Mouse (Mus musculus) kidney, embryonic 14.5 days (tissue): ENCODE measurements around the gene Bcat1. TPM values are rescaled to one million over a fixed set of nuclear protein-coding genes. Genes with fewer than 3 reads are reported as not detected.

Source experiments
- ATAC-seq: fragments of 200-750 bp; cut with Nextera tagmentation; 2 replicates; pipeline ENCODE4 v1.8.0; 2017; ENCODE audit warnings: moderate number of reproducible peaks, mild to moderate bottlenecking, moderate TSS enrichment, moderate library complexity; ENCODE audit not compliant: low FRiP score, low TSS enrichment
- H3K27ac ChIP-seq: fragments of 300-500 bp; sonication (generic); 2 replicates; pipeline ENCODE4 v1.5.1; 2014; ENCODE audit warnings: low read depth, mild to moderate bottlenecking, low read length, moderate library complexity, mixed read lengths
- H3K27me3 ChIP-seq: fragments of 300-500 bp; sonication (generic); 2 replicates; pipeline ENCODE4 v1.6.1; 2014; ENCODE audit warnings: mild to moderate bottlenecking, low read length; ENCODE audit not compliant: control insufficient read depth, insufficient read depth
- H3K36me3 ChIP-seq: fragments of 300-500 bp; sonication (generic); 2 replicates; pipeline ENCODE4 v1.6.1; 2014; ENCODE audit warnings: low read length, mixed read lengths; ENCODE audit not compliant: control insufficient read depth, insufficient read depth
- H3K4me1 ChIP-seq: fragments of 300-500 bp; sonication (generic); 2 replicates; pipeline ENCODE4 v1.6.1; 2014; ENCODE audit warnings: low read length, mixed read lengths; ENCODE audit not compliant: control insufficient read depth, insufficient read depth
- H3K4me2 ChIP-seq: fragments of 300-500 bp; sonication (generic); replicated peaks from 2 replicates; pipeline ENCODE4 v1.6.1; 2014; ENCODE audit warnings: low read depth, mild to moderate bottlenecking, low read length
- H3K4me3 ChIP-seq: fragments of 300-500 bp; sonication (generic); 2 replicates; pipeline ENCODE4 v1.5.1; 2014; ENCODE audit warnings: mild to moderate bottlenecking, low read length
- H3K9ac ChIP-seq: fragments of 300-500 bp; sonication (generic); 2 replicates; pipeline ENCODE4 v1.6.1; 2014; ENCODE audit warnings: low read depth, mild to moderate bottlenecking, low read length, moderate library complexity
- H3K9me3 ChIP-seq: fragments of 300-500 bp; sonication (generic); 2 replicates; pipeline ENCODE4 v1.6.1; 2016; ENCODE audit warnings: low read length; ENCODE audit not compliant: control insufficient read depth
- WGBS: fragments of 180-500 bp; shearing (Covaris S2); extraction: QIAGEN DNeasy Blood & Tissue Kit; methylation state at CpG from one replicate; pipeline ENCODE4 v1.1.7; 2014; 5-methylcytosine and 5-hydroxymethylcytosine counted together
- polyA plus RNA-seq: library from polyadenylated mRNA; unstranded; fragments of >200 nt; fragmentation: Nextera tagmentation; extraction: Ambion mirVana; gene quantifications from 2 replicates; pipeline ENCODE4 v1.2.1, GENCODE M21; 2014

Bcat1 gene
- polyA plus RNA-seq, 1 experiment from 2014 or later, result 8.6 TPM

DNA sequence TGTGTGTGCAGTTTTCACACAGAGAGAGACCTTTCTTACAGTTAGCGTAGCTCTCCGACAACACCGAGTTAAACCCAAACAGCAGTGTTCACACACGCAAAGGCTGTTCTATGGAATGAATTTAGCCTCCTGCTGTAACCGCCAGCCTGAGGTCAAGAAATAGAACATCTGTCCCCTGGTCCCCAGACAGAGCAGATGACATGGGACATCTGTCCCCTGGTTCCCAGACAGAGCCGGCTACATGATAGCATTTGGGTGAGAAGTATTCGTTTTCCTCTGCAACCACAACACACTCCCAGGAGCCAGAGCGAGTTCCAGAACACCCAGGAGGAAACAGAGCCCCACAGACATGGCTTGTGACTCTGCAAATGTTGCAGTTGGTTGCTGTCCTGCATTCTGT is 63.3 kb downstream of the Bcat1 start:
- no peak overlapping the region for H3K27ac ChIP-seq
- no peaks in the 10 kb centered on the region for H3K27me3 ChIP-seq
- no peaks in the 10 kb centered on the region for H3K36me3 ChIP-seq
- no peak overlapping the region for H3K4me2 ChIP-seq
- ATAC-seq, result peak; percentile 75
- H3K9me3 ChIP-seq, result no peaks in the 10 kb centered on the region
- no peak overlapping the region for H3K4me3 ChIP-seq
- H3K9ac ChIP-seq, result no peak overlapping the region
- no peaks in the 10 kb centered on the region for H3K4me1 ChIP-seq
- WGBS, result 35% methylated on average over 8 of the region's 8 CpGs

DNA sequence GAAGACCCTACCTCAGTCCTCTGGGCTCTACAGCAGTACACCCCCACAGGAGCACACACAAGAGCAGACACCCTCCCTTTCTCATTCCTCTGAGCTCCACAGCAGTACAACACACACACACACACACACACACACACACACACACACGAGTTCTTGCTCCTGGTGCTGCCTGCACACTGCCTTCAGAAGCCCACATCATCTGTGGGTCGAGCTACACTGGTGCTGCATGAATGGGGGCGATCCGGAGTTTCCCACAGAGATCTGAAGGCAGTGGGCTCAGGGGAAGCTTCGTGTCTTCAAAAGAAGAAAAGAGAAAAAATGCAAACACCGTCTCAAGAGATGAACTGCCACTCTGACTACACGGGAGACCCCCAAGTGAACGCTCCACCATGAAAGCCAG is 64.8 kb downstream of the Bcat1 start:
- Histone ChIP-seq H3K9ac (no peak overlapping the region), H3K27me3 (no peaks in the 10 kb centered on the region), H3K4me2 (no peak overlapping the region), H3K9me3 (no peaks in the 10 kb centered on the region), H3K4me3 (no peak overlapping the region), H3K36me3 (no peaks in the 10 kb centered on the region), H3K27ac (no peak overlapping the region), H3K4me1 (no peaks in the 10 kb centered on the region)
- ATAC-seq, result no peak
- 85% methylated on average over 8 of the region's 8 CpGs for WGBS

DNA sequence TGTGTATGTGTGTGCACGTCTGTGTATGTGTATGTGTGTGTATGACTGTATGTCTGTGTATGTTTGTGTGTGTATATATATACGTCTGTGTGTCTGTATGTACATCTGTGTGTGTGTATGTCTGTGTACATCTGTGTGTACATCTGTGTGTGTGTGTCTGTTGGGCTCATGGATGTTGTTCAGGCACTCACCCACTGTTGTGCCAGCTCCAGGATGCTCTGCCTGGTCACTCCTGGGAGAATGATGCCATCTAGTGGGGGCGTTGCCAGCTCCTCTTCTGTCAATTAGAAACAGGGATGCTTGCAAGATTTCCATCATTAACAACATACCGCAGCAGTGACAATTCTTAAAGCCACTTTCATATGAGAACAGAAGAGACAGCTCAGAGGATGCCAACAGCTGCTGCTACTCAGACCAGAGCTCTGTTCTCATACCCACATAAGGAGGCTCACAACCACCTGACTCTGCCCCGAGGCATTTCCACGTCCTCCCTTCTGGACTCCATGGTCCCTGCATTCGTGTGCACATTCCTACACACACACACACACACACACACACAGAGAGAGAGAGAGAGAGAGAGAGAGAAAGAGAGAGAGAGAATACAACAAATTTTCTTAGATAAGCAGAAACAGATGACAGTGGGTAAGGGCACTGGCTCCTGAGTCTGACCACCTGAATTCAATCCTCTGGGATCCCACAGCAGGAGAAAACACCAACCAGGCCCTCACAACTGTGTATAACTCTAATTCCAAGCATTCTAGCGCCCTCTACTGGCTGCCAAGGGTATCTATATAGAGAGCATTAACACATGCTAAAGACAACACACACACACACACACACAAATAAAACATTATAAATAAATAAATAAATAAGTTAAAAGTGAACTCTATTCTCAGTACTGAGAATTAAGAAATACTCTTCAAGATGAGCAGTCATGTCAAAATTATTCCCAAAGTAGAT is 65.8 kb downstream of the Bcat1 start:
- ATAC-seq, result peak; percentile 29; the same call in 1 of the 2 replicates

GRCm38 (mm10) chr6:145003459-145003858 is 72.5 kb downstream of the Bcat1 start:
- Histone ChIP-seq H3K27me3 (no peaks in the 10 kb centered on the region), H3K27ac (no peak overlapping the region), H3K36me3 (no peaks in the 10 kb centered on the region), H3K4me1 (no peaks in the 10 kb centered on the region), H3K4me3 (no peak overlapping the region), H3K4me2 (no peak overlapping the region), H3K9ac (no peak overlapping the region), H3K9me3 (no peaks in the 10 kb centered on the region)
- ATAC-seq, result no peak

More for the DNA sequence above, 65.8 kb downstream of the Bcat1 start:
- no peak overlapping the region for H3K4me2 ChIP-seq
- no peaks in the 10 kb centered on the region for H3K4me1 ChIP-seq
- no peaks in the 10 kb centered on the region for H3K36me3 ChIP-seq
- H3K4me3 ChIP-seq, result no peak overlapping the region
- H3K9me3 ChIP-seq, result no peaks in the 10 kb centered on the region
- no peaks in the 10 kb centered on the region for H3K27me3 ChIP-seq
- 76% methylated on average over 8 of the region's 8 CpGs for whole genome bisulfite sequencing
- H3K27ac ChIP-seq, result no peak overlapping the region
- no peak overlapping the region for H3K9ac ChIP-seq

- Histone ChIP-seq H3K36me3 (no peaks in the 10 kb centered on the region), H3K27me3 (no peaks in the 10 kb centered on the region), H3K27ac (no peak overlapping the region), H3K4me1 (no peaks in the 10 kb centered on the region), H3K4me2 (no peak overlapping the region), H3K9ac (no peak overlapping the region), H3K9me3 (no peaks in the 10 kb centered on the region), H3K4me3 (no peak overlapping the region)
- 55% methylated on average over 14 of the region's 14 CpGs for WGBS
- ATAC-seq, result 0 out of 2 replicates have a peak, but pooled peaks have one; percentile 20
These were observed 73.7 kb downstream of the Bcat1 start for GRCm38 (mm10) chr6:145002094-145002936.

DNA sequence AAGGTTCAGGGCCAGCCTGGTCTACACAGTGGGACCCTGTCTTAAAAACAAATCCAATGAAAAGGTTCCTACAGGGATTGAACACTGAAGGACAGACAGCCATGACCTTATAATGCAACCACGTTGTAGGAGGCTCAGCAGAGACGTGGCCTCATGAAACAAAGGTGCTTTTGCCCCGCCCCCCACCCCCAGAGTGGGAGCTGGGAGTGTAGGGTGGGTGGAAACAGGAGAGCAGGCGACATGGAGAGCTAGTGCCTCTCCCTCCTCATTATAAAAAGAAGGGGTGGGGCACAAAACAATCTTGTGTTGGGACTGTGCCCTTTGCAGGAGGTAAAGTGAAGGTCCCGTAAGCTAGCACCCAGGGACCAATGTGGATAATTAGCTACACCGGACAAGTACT is 74.5 kb downstream of the Bcat1 start:
- no peak overlapping the region for H3K9ac ChIP-seq
- WGBS, result 62% methylated on average over 6 of the region's 6 CpGs
- no peaks in the 10 kb centered on the region for H3K27me3 ChIP-seq
- no peaks in the 10 kb centered on the region for H3K36me3 ChIP-seq
- H3K27ac ChIP-seq, result no peak overlapping the region
- no peak for ATAC-seq
- H3K4me3 ChIP-seq, result no peak overlapping the region
- H3K9me3 ChIP-seq, result no peaks in the 10 kb centered on the region
- no peaks in the 10 kb centered on the region for H3K4me1 ChIP-seq
- no peak overlapping the region for H3K4me2 ChIP-seq

DNA sequence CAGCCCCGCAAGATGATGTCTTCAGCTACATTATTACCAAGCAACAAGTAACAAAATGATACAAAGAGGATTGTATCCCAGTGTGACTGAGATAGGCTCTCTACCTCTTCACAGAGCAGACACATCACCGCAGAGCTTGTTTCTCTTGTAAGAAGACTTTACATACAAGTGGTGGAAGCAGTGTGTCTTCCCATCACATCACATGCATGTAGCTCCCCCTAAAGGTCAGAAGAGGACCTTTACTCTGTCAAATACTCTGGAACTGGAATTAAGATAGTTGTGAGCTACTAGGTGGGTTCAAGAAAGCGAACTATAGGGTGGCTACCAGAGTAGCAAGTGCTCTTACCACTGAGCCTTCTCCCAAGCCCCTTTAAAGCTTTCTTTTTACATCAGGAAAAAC is 78.8 kb downstream of the Bcat1 start:
- no peak for ATAC-seq
- WGBS, result 88% methylated on average over 3 of the region's 3 CpGs

DNA sequence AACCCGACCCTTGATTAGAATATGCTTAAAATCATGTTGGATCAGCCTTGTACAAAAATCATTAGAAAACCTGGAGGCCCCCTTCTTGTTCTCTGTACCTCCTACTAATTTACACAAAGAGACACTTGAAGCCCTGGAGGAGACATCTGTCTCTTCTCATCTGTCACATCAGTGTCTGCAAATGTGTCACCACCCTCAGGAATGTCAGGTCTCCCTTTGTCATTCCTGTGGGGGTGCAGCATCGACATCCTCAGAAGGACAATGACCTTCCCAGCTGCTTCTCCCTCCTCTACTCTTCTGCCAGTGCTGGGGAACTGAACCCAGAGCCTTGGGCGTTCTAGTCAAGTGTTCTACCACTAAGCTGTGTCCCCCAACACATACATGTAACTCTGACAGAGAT is 83.9 kb downstream of the Bcat1 start:
- H3K27ac ChIP-seq, result no peak overlapping the region
- WGBS, result 47% methylated on average over 3 of the region's 3 CpGs
- H3K36me3 ChIP-seq, result no peaks in the 10 kb centered on the region
- H3K27me3 ChIP-seq, result no peaks in the 10 kb centered on the region
- no peak overlapping the region for H3K4me2 ChIP-seq
- no peak for ATAC-seq
- H3K9ac ChIP-seq, result no peak overlapping the region
- H3K4me1 ChIP-seq, result no peaks in the 10 kb centered on the region
- H3K9me3 ChIP-seq, result no peaks in the 10 kb centered on the region
- no peak overlapping the region for H3K4me3 ChIP-seq

More for the DNA sequence above, 78.8 kb downstream of the Bcat1 start:
- Histone ChIP-seq H3K4me2 (no peak overlapping the region), H3K9me3 (no peaks in the 10 kb centered on the region), H3K36me3 (no peaks in the 10 kb centered on the region), H3K27ac (no peak overlapping the region), H3K4me3 (no peak overlapping the region), H3K27me3 (no peaks in the 10 kb centered on the region), H3K9ac (no peak overlapping the region), H3K4me1 (no peaks in the 10 kb centered on the region)

GRCm38 (mm10) chr6:144989193-144989592 is 86.8 kb downstream of the Bcat1 start:
- Histone ChIP-seq H3K36me3 (no peaks in the 10 kb centered on the region), H3K27ac (no peak overlapping the region), H3K9me3 (no peaks in the 10 kb centered on the region), H3K4me3 (no peak overlapping the region), H3K27me3 (no peaks in the 10 kb centered on the region), H3K4me2 (no peak overlapping the region), H3K4me1 (no peaks in the 10 kb centered on the region), H3K9ac (no peak overlapping the region)
- 84% methylated on average over 4 of the region's 4 CpGs for WGBS
- no peak for ATAC-seq
